Mouse (Mus musculus) ES-E14 (cell line): ENCODE measurements at regions not wholly inside any gene's neighbourhood (a gene's known extent, or its start where the extent isn't known, plus 50 kb on each side); places are given as distances from the start of the nearest gene placed in this dataset.

Source experiments
- DNase-seq: peaks from one replicate; pipeline ENCODE4 v3.0.0-alpha.2; 2013; ENCODE audit warnings: low read depth, low spot score
- H3K27ac ChIP-seq: 2 replicates; pipeline ENCODE4 v1.5.1; 2012; ENCODE audit warnings: low read depth, mild to moderate bottlenecking, low read length, moderate library complexity, mixed read lengths; ENCODE audit not compliant: poor library complexity, insufficient read depth, severe bottlenecking
- H3K36me3 ChIP-seq: 2 replicates; pipeline ENCODE4 v1.6.1; 2012; ENCODE audit warnings: mild to moderate bottlenecking, low read length, moderate library complexity, mixed read lengths; ENCODE audit not compliant: control insufficient read depth, poor library complexity, insufficient read depth, severe bottlenecking
- H3K4me1 ChIP-seq, 2 experiments: fragments of 150-350 bp in 1 of 2; sonication (generic) in 1 of 2; 2 replicates each; pipeline ENCODE4 v1.6.1; 2012; ENCODE audit warnings: low read length in 2 of 2, mild to moderate bottlenecking in 1 of 2, mixed read lengths in 1 of 2; ENCODE audit not compliant: control insufficient read depth in 2 of 2, insufficient read depth in 2 of 2, poor library complexity in 1 of 2
- H3K4me3 ChIP-seq, 2 experiments: fragments of 150-350 bp in 1 of 2; sonication (generic) in 1 of 2; 2 replicates each; pipeline ENCODE4 v1.5.1; 2012; ENCODE audit warnings: low read length in 2 of 2, low read depth in 1 of 2, mild to moderate bottlenecking in 1 of 2, mixed read lengths in 1 of 2; ENCODE audit not compliant: insufficient read depth in 1 of 2, poor library complexity in 1 of 2, severe bottlenecking in 1 of 2
- H3K9ac ChIP-seq: 2 replicates; pipeline ENCODE4 v1.6.1; 2012; ENCODE audit warnings: low read depth, mild to moderate bottlenecking, low read length, mixed read lengths; ENCODE audit not compliant: poor library complexity, insufficient read depth, severe bottlenecking
- H3K9me3 ChIP-seq: fragments of 150-350 bp; sonication (generic); 2 replicates; pipeline ENCODE4 v1.6.1; 2012; ENCODE audit warnings: low read depth, mild to moderate bottlenecking, low read length; ENCODE audit not compliant: control insufficient read depth, insufficient read depth
- CHD2 ChIP-seq: IDR thresholded peaks from 2 replicates; pipeline ENCODE4 v1.6.1; 2014; ENCODE audit warnings: mild to moderate bottlenecking, low read depth, low read length, inconsistent platforms
- HCFC1 ChIP-seq: IDR thresholded peaks from 2 replicates; pipeline ENCODE4 v1.6.1; 2012; ENCODE audit warnings: low read length, inconsistent platforms, borderline replicate concordance; ENCODE audit not compliant: insufficient read depth
- MAFK ChIP-seq: IDR thresholded peaks from 2 replicates; pipeline ENCODE4 v1.6.1; 2014; ENCODE audit warnings: mild to moderate bottlenecking, low read depth, low read length, inconsistent platforms; ENCODE audit not compliant: insufficient read depth
- ZC3H11A ChIP-seq: IDR thresholded peaks from 2 replicates; pipeline ENCODE4 v1.6.1; 2012; ENCODE audit warnings: low read depth, mild to moderate bottlenecking, inconsistent platforms, low read length, borderline replicate concordance
- ZNF384 ChIP-seq: IDR thresholded peaks from 2 replicates; pipeline ENCODE4 v1.6.1; 2012; ENCODE audit warnings: low read depth, low read length, inconsistent platforms
- in situ Hi-C, 2 experiments: fragments of 600-800 bp; cut with MboI; formaldehyde crosslinking; loops; one replicate each; pipeline ENCODE4 v1.15.1; 2025; ENCODE audit warnings: low sequenced_read_pairs in 2 of 2, inconsistent platforms in 1 of 2; ENCODE audit not compliant: unreplicated experiment in 2 of 2

DNA sequence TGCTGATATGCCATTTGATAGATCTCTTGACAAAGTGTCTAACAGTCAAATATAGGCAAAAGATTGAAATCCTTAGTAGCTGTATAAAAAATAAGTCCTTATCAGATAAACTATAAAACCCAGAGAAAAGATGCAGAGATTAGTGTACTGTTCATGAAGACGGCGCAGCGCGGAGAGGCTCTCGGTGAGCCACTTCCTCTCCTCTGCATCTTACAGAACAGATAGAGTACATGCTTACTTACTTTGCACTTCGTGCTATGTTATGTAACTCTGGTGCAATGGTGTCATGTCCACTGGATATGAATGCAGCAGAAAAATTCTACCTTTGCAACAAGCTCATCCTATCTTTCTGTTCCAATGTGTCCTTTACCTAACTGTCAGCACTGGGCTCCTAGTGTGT, 2593.5 kb upstream of the Gm7489 start:
- H3K9ac ChIP-seq, result no peak overlapping the region
- H3K9me3 ChIP-seq, result no peaks in the 10 kb centered on the region
- no peak for DNase-seq
- TF ChIP-seq MAFK (no peak), ZNF384 (no peak), CHD2 (no peak), HCFC1 (no peak), ZC3H11A (no peak)
- H3K27ac ChIP-seq, result no peak overlapping the region
- no peak overlapping the region for H3K4me3 ChIP-seq
- no peaks in the 10 kb centered on the region for H3K4me1 ChIP-seq
- in situ Hi-C loops, result no loop called here
- no peaks in the 10 kb centered on the region for H3K36me3 ChIP-seq

DNA sequence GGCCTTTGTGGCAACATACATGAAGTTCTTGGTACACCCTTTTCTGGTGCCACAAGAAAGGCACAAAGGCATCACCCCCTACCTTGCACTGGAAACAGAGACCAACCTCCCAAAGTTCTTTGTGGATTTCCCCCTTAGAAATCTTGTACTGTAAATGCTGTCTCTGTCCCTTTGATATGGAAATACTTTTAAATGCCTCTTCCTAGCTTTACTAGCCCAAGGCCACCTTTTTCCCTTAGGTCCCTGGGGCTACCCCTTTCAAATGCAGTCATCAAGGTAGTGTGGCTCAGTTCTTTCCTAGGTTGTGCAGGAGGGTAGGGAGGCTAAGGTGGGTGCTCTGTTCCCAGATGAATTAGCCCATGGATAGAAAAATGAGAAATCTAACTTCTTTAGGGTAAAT, 2587.9 kb upstream of the Gm7489 start:
- H3K36me3 ChIP-seq, result no peaks in the 10 kb centered on the region
- no peak overlapping the region for H3K4me3 ChIP-seq
- TF ChIP-seq ZNF384 (no peak), CHD2 (no peak), MAFK (no peak), HCFC1 (no peak), ZC3H11A (no peak)
- in situ Hi-C loops, result no loop called here
- no peaks in the 10 kb centered on the region for H3K4me1 ChIP-seq
- H3K9ac ChIP-seq, result no peak overlapping the region
- DNase-seq, result peak; percentile 55
- H3K9me3 ChIP-seq, result no peaks in the 10 kb centered on the region
- H3K27ac ChIP-seq, result no peak overlapping the region

DNA sequence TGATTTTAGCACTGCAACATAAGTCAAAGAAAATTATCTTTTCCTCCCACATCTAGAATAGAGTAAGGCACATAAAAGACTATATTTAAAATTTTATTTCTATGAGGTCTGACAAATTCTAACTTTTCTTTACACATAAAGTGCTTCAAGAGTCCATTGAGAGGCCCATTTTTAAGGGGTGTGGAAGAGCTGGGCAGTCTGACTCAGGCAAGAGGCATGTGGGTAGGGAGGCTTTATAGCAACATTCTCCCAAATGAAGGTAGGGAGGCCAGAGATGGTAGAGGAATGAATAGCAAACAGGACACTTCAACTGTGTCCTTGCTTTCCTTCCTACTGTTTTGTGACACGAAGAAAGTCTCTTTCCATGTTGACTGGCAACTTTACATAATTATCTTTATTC, 2566.6 kb upstream of the Gm7489 start:
- Histone ChIP-seq H3K9ac (no peak overlapping the region), H3K9me3 (no peaks in the 10 kb centered on the region), H3K36me3 (no peaks in the 10 kb centered on the region), H3K4me1 (no peaks in the 10 kb centered on the region), H3K4me3 (no peak overlapping the region), H3K27ac (no peak overlapping the region)
- no peak for DNase-seq
- TF ChIP-seq ZC3H11A, result no peak
- no peak for TF ChIP-seq HCFC1
- no peak for TF ChIP-seq ZNF384
- in situ Hi-C loops, result no loop called here

DNA sequence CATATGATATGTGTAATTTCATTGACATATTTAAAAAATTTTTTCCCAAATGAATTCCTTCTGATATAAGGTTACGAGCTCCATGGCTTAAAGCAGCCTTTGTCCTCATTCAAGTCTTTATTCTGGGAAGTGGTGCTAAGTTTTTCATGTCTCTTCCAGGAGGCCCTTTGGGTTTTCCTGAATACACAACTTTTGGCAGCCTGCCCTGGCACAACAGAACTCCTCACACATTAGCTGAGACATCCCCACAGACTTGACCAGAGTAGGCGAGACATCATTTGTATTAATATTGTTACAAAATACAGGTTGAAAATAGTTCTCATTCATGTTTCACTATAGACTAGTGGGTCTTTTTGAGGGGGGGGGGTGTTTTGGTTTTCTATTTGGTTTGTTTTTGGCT, 2565.9 kb upstream of the Gm7489 start:
- no peak overlapping the region for H3K9ac ChIP-seq
- H3K36me3 ChIP-seq, result no peaks in the 10 kb centered on the region
- TF ChIP-seq HCFC1 (no peak), MAFK (no peak), ZC3H11A (no peak), ZNF384 (no peak), CHD2 (no peak)
- no peak for DNase-seq
- H3K4me3 ChIP-seq, result no peak overlapping the region
- H3K27ac ChIP-seq, result no peak overlapping the region
- no peaks in the 10 kb centered on the region for H3K9me3 ChIP-seq
- no peaks in the 10 kb centered on the region for H3K4me1 ChIP-seq
- in situ Hi-C loops, result no loop called here

DNA sequence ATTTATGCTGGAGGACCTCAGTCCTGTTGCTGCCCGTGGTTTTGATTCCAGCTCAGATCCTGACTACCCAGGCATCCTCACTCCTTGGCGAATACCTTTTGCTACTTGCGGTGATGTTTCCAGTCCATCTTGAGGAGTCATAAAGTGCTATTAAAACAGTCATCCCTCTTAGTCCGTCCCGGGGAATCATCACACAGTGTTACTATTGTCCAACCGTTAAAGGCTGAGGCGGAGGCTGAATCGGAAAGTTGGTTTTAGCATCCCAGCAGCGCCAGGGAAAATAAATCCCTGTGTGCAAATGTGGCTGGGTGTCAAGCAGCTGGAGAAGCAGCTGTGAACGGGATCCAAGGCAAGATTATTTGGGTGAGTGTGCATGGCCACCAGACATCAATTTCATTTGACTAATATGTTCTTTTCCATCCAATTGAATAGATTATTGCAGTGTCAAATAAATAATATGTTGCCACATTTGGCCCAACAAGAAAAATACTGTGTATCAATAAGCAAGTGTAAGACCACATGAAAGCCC, 2564.3 kb upstream of the Gm7489 start:
- Histone ChIP-seq H3K4me3 (no peak overlapping the region), H3K27ac (no peak overlapping the region), H3K9me3 (no peaks in the 10 kb centered on the region), H3K36me3 (no peaks in the 10 kb centered on the region), H3K4me1 (no peaks in the 10 kb centered on the region), H3K9ac (no peak overlapping the region)
- in situ Hi-C loops, result no loop called here
- TF ChIP-seq MAFK (no peak), ZNF384 (no peak), HCFC1 (no peak), CHD2 (no peak), ZC3H11A (no peak)
- DNase-seq, result no peak
